ENCODE assay signal across 18 mouse cellular contexts in the genomic region with DNA sequence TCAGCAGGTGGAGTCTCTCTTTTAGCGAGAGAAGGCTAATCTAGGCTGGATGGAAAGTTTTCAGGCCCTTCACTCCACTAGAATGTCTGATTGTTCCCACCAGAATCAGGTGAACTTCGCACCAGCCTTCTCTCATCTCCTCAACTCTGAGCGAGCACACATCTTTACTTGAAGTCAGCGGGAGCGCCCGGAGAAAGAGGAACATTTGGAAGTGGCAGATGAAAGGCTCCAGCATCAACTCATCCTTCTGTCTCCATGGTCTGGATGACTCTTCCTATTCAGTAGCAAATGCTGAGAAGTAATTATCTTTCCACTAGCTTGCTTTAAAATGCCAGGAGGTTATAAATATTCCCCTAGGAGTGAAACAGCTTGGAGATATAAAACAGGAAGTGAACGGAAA.
DNase-seq lines count a peak whose midpoint lies in the region; ATAC-seq and TF ChIP-seq lines count a peak whose summit lies in the region.
"Had no signal": no experiment of that assay in that cellular context is flagged by ENCODE, and none has a peak within 500 bp of the region (broad histone marks: within the 10 kb centered on the region; RNA-seq: fewer than 3 reads in every experiment).

No protein-coding gene starts in this region.

- H3K4me2 ChIP-seq in intestine, embryonic 16.5 days (ENCODE audit: low read depth, low read length) = no peak overlapping the region
- H3K4me2 ChIP-seq: hindbrain, embryonic 13.5 days; intestine, embryonic 15.5 days; kidney, embryonic 15.5 days; limb, embryonic 13.5 days; midbrain, embryonic 15.5 days had no signal

- no peak for ATAC-seq in intestine, embryonic 16.5 days
- ATAC-seq in erythroblast, adult 5-6 weeks (replicated peaks; ENCODE audit: low FRiP score, poor library complexity, severe bottlenecking) = no peak
- ATAC-seq: intestine, embryonic 15.5 days; midbrain, embryonic 15.5 days had no signal

- H3K9ac ChIP-seq in intestine, embryonic 16.5 days (ENCODE audit: low read depth, low read length) = no peak overlapping the region
- H3K9ac ChIP-seq: hindbrain, embryonic 13.5 days; intestine, embryonic 15.5 days; kidney, embryonic 15.5 days; limb, embryonic 13.5 days; liver, embryonic 14.5 days; midbrain, embryonic 15.5 days had no signal

- no peaks in the 10 kb centered on the region for H3K9me3 ChIP-seq in intestine, embryonic 16.5 days (ENCODE audit: control insufficient read depth, low read length)
- H3K9me3 ChIP-seq: heart, embryonic 10.5 days; hindbrain, embryonic 13.5 days; intestine, embryonic 15.5 days; kidney, embryonic 15.5 days; limb, embryonic 13.5 days; midbrain, embryonic 15.5 days had no signal

- no peak for TF ChIP-seq CTCF in left cerebral cortex, adult 2 months (IDR thresholded peaks at IDR 0.05)

- H3K27ac ChIP-seq in left cerebral cortex, adult 2 months = peak overlapping the region; percentile 87
- no peak overlapping the region for H3K27ac ChIP-seq in intestine, embryonic 16.5 days (ENCODE audit: low read length)
- H3K27ac ChIP-seq: heart, embryonic 10.5 days; hindbrain, embryonic 13.5 days; intestine, embryonic 15.5 days; kidney, embryonic 15.5 days; limb, embryonic 13.5 days; liver, embryonic 14.5 days; midbrain, embryonic 15.5 days had no signal

- no peaks in the 10 kb centered on the region for H3K27me3 ChIP-seq in intestine, embryonic 16.5 days (replicated peaks; ENCODE audit: control insufficient read depth, insufficient read depth, low read length)
- H3K27me3 ChIP-seq: hindbrain, embryonic 13.5 days; intestine, embryonic 15.5 days; kidney, embryonic 15.5 days; limb, embryonic 13.5 days; midbrain, embryonic 15.5 days had no signal

- intact Hi-C loops in left cerebral cortex, adult 2 months (cut with DNase I) = loop anchor here (2.0 to 10.0 kb wide), 2 partner anchors 550 to 700 kb away; no protein-coding TSS in a partner anchor

- no peak overlapping the region for H3K4me3 ChIP-seq in left cerebral cortex, adult 2 months
- no peak overlapping the region for H3K4me3 ChIP-seq in intestine, embryonic 16.5 days (ENCODE audit: low read length)
- H3K4me3 ChIP-seq: heart, embryonic 10.5 days; hindbrain, embryonic 13.5 days; intestine, embryonic 15.5 days; kidney, embryonic 15.5 days; limb, embryonic 13.5 days; midbrain, embryonic 15.5 days had no signal

- DNase-seq in cerebellum, adult 18-20 months = peak; percentile 7 to 20
- DNase-seq in cerebellum, postnatal 10 days = no peak
- DNase-seq in layer of hippocampus, adult 18-20 months (ENCODE audit: low spot score in 2 of 2) = peak; percentile 10 to 69
- no peak for DNase-seq in layer of hippocampus, postnatal 25 days (ENCODE audit: extremely low spot score in 1 of 2, low spot score in 1 of 2)
- no peak for DNase-seq in left cerebral cortex, adult 2 months (ENCODE audit: extremely low spot score in 1 of 2, low spot score in 2 of 2)
- DNase-seq in telencephalon, adult 2 months (ENCODE audit: low read depth, low spot score) = peak; percentile 42
- DNase-seq: heart, postnatal 10 days; retina, postnatal 1 day; thymus, postnatal 36 days had no signal

- H3K36me3 ChIP-seq in intestine, embryonic 16.5 days (ENCODE audit: control insufficient read depth, insufficient read depth, low read length) = no peaks in the 10 kb centered on the region
- H3K36me3 ChIP-seq: heart, embryonic 10.5 days; hindbrain, embryonic 13.5 days; intestine, embryonic 15.5 days; kidney, embryonic 15.5 days; limb, embryonic 13.5 days; midbrain, embryonic 15.5 days had no signal

- H3K4me1 ChIP-seq in intestine, embryonic 16.5 days (ENCODE audit: control insufficient read depth, insufficient read depth, low read length) = no peaks in the 10 kb centered on the region
- H3K4me1 ChIP-seq: heart, embryonic 10.5 days; hindbrain, embryonic 13.5 days; intestine, embryonic 15.5 days; kidney, embryonic 15.5 days; limb, embryonic 13.5 days; midbrain, embryonic 15.5 days had no signal

- WGBS in intestine, embryonic 16.5 days = 82% methylated on average over 7 of the region's 7 CpGs

Comparison
In these comparisons a context has a peak if more than half of its experiments do, and no peak if none do; other contexts are left out.
1. DNase-seq: peak in cerebellum, adult 18-20 months (2 of 2), layer of hippocampus, adult 18-20 months (2 of 2) and telencephalon, adult 2 months (single experiment); none in cerebellum, postnatal 10 days (0 of 2), layer of hippocampus, postnatal 25 days (0 of 2) and left cerebral cortex, adult 2 months (0 of 2).